Mouse (Mus musculus) spleen, adult 2 months (tissue): ENCODE measurements around the gene Arpc1b.

Experiments used
- CTCF ChIP-seq: fragments of 200-500 bp; IDR thresholded peaks from 2 replicates; pipeline ENCODE4 v1.5.1; 2011; ENCODE audit warnings: mild to moderate bottlenecking, inconsistent platforms; ENCODE audit not compliant: insufficient read depth, insufficient read length, insufficient replicate concordance; ENCODE audit errors: extremely low read depth
- POLR2A ChIP-seq: fragments of 200-500 bp; IDR thresholded peaks from 2 replicates; pipeline ENCODE4 v1.6.1; 2011; ENCODE audit warnings: low read depth, low read length, inconsistent platforms

- TF ChIP-seq CTCF (no peak), POLR2A (no peak)
Observed at GRCm38 (mm10) chr5:145088186-145088585, 25.8 kb upstream of the Arpc1b start.
